Mouse (Mus musculus) midbrain, embryonic 14.5 days (tissue): Measurements from ENCODE around the gene Nek5. TPM values are rescaled to one million over a fixed set of nuclear protein-coding genes. Genes with fewer than 3 reads are reported as not detected.
A peak's percentile ranks its signal among the peaks of the same experiment; 100 is the strongest.

Source experiments
- ATAC-seq: fragments of 200-750 bp; cut with Nextera tagmentation; 2 replicates; pipeline ENCODE4 v1.8.0; 2017; ENCODE audit warnings: moderate number of reproducible peaks, moderate library complexity; ENCODE audit not compliant: low FRiP score, low TSS enrichment
- DNase-seq: peaks from one replicate; pipeline ENCODE4 v3.0.0-alpha.2; 2015
- H3K27ac ChIP-seq: fragments of 300-500 bp; sonication (generic); replicated peaks from 2 replicates; pipeline ENCODE4 v1.5.1; 2014; ENCODE audit warnings: mild to moderate bottlenecking, low read depth, low read length, moderate library complexity
- H3K27me3 ChIP-seq: fragments of 300-500 bp; sonication (generic); 2 replicates; pipeline ENCODE4 v1.6.1; 2014; ENCODE audit warnings: low read length, control low read depth, mixed read lengths; ENCODE audit not compliant: control insufficient read depth, insufficient read depth
- H3K36me3 ChIP-seq: fragments of 300-500 bp; sonication (generic); 2 replicates; pipeline ENCODE4 v1.6.1; 2014; ENCODE audit warnings: low read length, control low read depth; ENCODE audit not compliant: control insufficient read depth, insufficient read depth
- H3K4me1 ChIP-seq: fragments of 300-500 bp; sonication (generic); 2 replicates; pipeline ENCODE4 v1.6.1; 2014; ENCODE audit warnings: mild to moderate bottlenecking, antibody characterized with exemption, low read length, control low read depth; ENCODE audit not compliant: control insufficient read depth, insufficient read depth
- H3K4me2 ChIP-seq: fragments of 300-500 bp; sonication (generic); 2 replicates; pipeline ENCODE4 v1.6.1; 2014; ENCODE audit warnings: mild to moderate bottlenecking, low read length, moderate library complexity
- H3K4me3 ChIP-seq: fragments of 300-500 bp; sonication (generic); replicated peaks from 2 replicates; pipeline ENCODE4 v1.5.1; 2014; ENCODE audit warnings: low read depth, low read length
- H3K9ac ChIP-seq: fragments of 300-500 bp; sonication (generic); replicated peaks from 2 replicates; pipeline ENCODE4 v1.6.1; 2014; ENCODE audit warnings: mild to moderate bottlenecking, low read length, moderate library complexity
- H3K9me3 ChIP-seq: fragments of 300-500 bp; sonication (generic); 2 replicates; pipeline ENCODE4 v1.6.1; 2016; ENCODE audit warnings: low read length, control low read depth, mixed read lengths; ENCODE audit not compliant: control insufficient read depth
- WGBS: fragments of 180-500 bp; shearing (Covaris S2); extraction: QIAGEN DNeasy Blood & Tissue Kit; methylation state at CpG from one replicate; pipeline ENCODE4 v1.1.7; 2014; 5-methylcytosine and 5-hydroxymethylcytosine counted together
- polyA plus RNA-seq: library from polyadenylated mRNA; unstranded; fragments of >200 nt; fragmentation: Nextera tagmentation; extraction: Ambion mirVana; gene quantifications from 2 replicates; pipeline ENCODE4 v1.2.1, GENCODE M21; 2014

Gene Nek5
- polyA plus RNA-seq, 1 experiment from 2014 or later, result 0.28 TPM

DNA sequence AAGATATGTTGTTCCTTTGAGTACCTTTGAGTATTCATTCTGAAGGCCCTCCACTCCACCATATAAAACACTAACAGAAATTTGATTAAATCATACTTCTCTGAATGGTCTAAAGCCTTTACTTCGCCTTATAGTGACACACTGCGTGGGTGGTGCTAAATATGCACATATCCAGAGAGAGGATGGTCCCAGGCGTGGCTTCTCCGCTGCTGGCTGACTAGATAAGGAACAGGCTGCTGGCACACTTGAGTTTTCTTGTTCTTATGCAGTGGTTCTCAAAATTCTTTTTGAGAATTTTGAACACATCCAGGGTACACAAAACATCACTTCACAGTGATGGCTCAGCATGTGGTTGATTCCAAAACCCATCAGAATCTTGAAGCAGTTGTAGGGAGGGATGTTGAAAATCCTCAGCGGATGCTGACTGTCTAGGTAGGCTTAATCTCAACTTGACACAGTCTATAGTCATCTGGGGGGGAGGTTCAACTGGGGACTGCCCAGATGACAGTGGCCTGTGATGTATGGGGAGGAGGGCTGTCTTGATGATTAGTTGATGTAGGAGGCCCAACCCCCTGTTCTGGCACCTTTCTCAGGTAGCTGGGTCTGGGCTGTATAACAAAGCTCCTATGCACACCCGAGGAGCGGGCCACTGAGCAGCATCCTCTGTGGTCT is 9.4 kb upstream of the Nek5 start:
- peaks cover 12% of the 10 kb centered on the region; the same call in 1 of the 2 replicates for H3K36me3 ChIP-seq
- DNase-seq (no peak), ATAC-seq (no peak)
- H3K9me3 ChIP-seq, result no peaks in the 10 kb centered on the region
- no peak overlapping the region for H3K4me2 ChIP-seq
- H3K27me3 ChIP-seq, result no peaks in the 10 kb centered on the region
- H3K27ac ChIP-seq, result no peak overlapping the region
- no peaks in the 10 kb centered on the region for H3K4me1 ChIP-seq
- no peak overlapping the region for H3K9ac ChIP-seq
- 95% methylated on average over 7 of the region's 7 CpGs for WGBS
- H3K4me3 ChIP-seq, result no peak overlapping the region

DNA sequence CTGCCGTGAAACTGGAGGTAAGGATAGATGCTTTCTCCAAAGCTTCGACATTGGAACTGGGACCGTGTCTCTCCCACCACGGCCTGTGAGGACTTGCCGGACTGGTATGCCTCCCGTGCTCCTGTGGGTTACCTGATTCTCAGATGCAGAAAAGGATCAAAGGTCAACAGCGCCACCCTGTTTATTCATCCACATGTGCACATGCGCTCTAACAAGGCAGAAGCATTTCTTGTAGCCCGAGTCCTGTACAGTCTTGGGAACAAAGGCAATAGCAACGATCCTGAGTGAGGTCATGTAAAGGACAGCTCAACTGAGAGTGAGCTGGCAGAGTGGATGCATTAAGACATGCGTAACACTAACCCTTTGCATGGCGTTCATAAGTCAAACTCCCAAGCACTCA is 7.2 kb upstream of the Nek5 start:
- ATAC-seq (no peak), DNase-seq (no peak)
- WGBS, result 93% methylated on average over 12 of the region's 12 CpGs
- Histone ChIP-seq H3K27me3 (no peaks in the 10 kb centered on the region), H3K4me2 (no peak overlapping the region), H3K9me3 (no peaks in the 10 kb centered on the region), H3K36me3 (peaks cover 31% of the 10 kb centered on the region), H3K4me1 (no peaks in the 10 kb centered on the region), H3K27ac (no peak overlapping the region), H3K9ac (no peak overlapping the region), H3K4me3 (no peak overlapping the region)

DNA sequence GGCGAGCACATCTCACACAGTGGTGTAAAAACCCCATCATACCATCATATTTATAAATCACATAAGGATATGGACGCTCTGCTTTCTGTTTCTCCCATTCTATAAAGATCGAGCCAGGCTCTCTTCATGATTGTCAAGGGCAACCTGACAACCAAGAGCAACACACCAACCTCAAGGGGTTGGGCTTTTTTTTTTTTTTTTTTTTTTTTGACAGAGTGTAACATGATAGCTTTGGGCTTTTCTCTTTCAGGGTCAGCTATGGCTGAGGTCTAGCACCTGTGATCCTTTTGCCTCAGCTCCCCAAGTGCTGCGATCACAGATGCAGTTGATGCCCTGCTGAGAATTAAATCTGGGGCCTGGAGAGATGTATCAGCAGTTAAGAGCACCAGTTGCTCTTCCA is 17.8 kb downstream of the Nek5 start:
- Histone ChIP-seq H3K4me1 (no peaks in the 10 kb centered on the region), H3K4me2 (no peak overlapping the region), H3K27me3 (no peaks in the 10 kb centered on the region), H3K4me3 (no peak overlapping the region), H3K9ac (no peak overlapping the region), H3K27ac (no peak overlapping the region), H3K9me3 (no peaks in the 10 kb centered on the region), H3K36me3 (no peaks in the 10 kb centered on the region)
- DNase-seq (no peak), ATAC-seq (no peak)
- WGBS, result 84% methylated on average over 4 of the region's 4 CpGs

DNA sequence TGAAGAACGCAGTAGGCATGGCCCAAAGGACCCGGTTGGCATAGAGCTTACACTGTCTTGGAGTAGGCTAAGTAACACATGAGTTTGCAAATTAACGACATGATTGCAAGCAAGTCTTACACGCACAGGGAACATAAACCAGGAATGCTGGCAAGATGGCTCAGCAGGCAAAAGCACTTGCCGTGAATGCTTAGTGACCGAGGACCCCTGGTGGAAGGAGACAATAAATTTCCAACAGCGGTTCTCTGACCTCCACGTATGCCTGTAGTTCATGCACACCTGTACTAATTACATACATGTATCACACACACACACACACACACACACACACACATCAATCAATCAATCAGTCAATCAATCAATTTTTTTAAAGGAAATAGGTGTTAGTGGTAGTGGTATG is 33.3 kb downstream of the Nek5 start:
- DNase-seq, result peak; percentile 53
- Histone ChIP-seq H3K9ac (no peak overlapping the region), H3K4me3 (no peak overlapping the region), H3K27me3 (no peaks in the 10 kb centered on the region), H3K4me1 (no peaks in the 10 kb centered on the region), H3K9me3 (no peaks in the 10 kb centered on the region), H3K36me3 (no peaks in the 10 kb centered on the region), H3K4me2 (no peak overlapping the region), H3K27ac (no peak overlapping the region)
- 50% methylated on average over 8 of the region's 8 CpGs for WGBS
- ATAC-seq, result peak; percentile 17; the same call in 1 of the 2 replicates

- no peaks in the 10 kb centered on the region for H3K27me3 ChIP-seq
- H3K9me3 ChIP-seq, result no peaks in the 10 kb centered on the region
- no peak overlapping the region for H3K9ac ChIP-seq
- WGBS, result 94% methylated on average over 4 of the region's 4 CpGs
- DNase-seq (no peak), ATAC-seq (no peak)
- H3K4me2 ChIP-seq, result no peak overlapping the region
- no peaks in the 10 kb centered on the region for H3K36me3 ChIP-seq
- H3K27ac ChIP-seq, result no peak overlapping the region
- H3K4me1 ChIP-seq, result no peaks in the 10 kb centered on the region
- no peak overlapping the region for H3K4me3 ChIP-seq
Observed at GRCm38 (mm10) chr8:22089226-22089625, 35.6 kb downstream of the Nek5 start.

- Histone ChIP-seq H3K4me2 (no peak overlapping the region), H3K36me3 (no peaks in the 10 kb centered on the region), H3K27me3 (no peaks in the 10 kb centered on the region), H3K9me3 (no peaks in the 10 kb centered on the region), H3K27ac (no peak overlapping the region), H3K9ac (no peak overlapping the region), H3K4me1 (no peaks in the 10 kb centered on the region), H3K4me3 (no peak overlapping the region)
- 89% methylated on average over 9 of the region's 9 CpGs for WGBS
- DNase-seq (no peak), ATAC-seq (no peak)
Observed at GRCm38 (mm10) chr8:22079313-22080007, 45.4 kb downstream of the Nek5 start.

- H3K4me3 ChIP-seq, result peak overlapping the region; percentile 72
- H3K4me1 ChIP-seq, result peaks cover 3% of the 10 kb centered on the region; the same call in 1 of the 2 replicates
- no peaks in the 10 kb centered on the region for H3K27me3 ChIP-seq
- H3K9me3 ChIP-seq, result no peaks in the 10 kb centered on the region
- peaks cover 21% of the 10 kb centered on the region for H3K36me3 ChIP-seq
- H3K4me2 ChIP-seq, result peak overlapping the region; percentile 57
- no peak for ATAC-seq
- H3K27ac ChIP-seq, result no peak overlapping the region
- no peak overlapping the region for H3K9ac ChIP-seq
- WGBS, result 4% methylated on average over 3 of the region's 3 CpGs
- DNase-seq, result no peak
Observed at GRCm38 (mm10) chr8:22061126-22061525, 63.7 kb downstream of the Nek5 start.

DNA sequence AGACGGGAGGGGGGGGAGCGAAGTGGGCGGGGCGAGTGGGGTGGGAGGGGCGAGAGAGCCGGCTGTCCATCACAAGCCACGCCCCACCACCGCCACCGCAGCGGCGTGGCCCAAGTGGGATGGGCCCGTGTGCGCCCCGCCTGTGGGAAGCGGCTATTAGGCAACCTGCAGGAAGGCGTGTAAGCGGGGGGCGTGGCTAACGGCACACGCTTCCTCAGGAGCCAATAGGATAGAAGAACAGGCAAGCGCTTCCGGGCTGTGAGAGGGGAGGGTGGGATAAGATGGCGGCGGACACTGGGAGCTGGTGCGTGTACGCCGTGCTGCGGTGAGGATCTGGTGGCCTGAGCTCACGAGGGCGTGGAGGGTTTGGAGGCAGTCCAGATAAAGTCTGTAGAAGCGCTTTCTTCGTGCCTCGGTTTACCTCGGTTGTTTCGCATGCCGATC is 64.4 kb downstream of the Nek5 start, which contains the start of gene Alg11:
TSS of gene Alg11 (plus strand) at position 276 of the 444 bp plus-strand sequence.
- peak within 1 kb of the TSS; percentile 72 for H3K4me3 ChIP-seq
- DNase-seq, result peak; percentile 99
- H3K36me3 ChIP-seq, result peaks cover 14% of the 10 kb centered on the region
- H3K9me3 ChIP-seq, result no peaks in the 10 kb centered on the region
- H3K27ac ChIP-seq, result no peak within 1 kb of the TSS; the same call in 1 of the 2 replicates
- WGBS, result 0% methylated on average over 36 of the region's 36 CpGs
- H3K4me2 ChIP-seq, result peak within 1 kb of the TSS; percentile 85
- ATAC-seq, result peak; percentile 100
- no peaks in the 10 kb centered on the region for H3K27me3 ChIP-seq
- peaks cover 3% of the 10 kb centered on the region; the same call in 1 of the 2 replicates for H3K4me1 ChIP-seq
- peak within 1 kb of the TSS; percentile 62 for H3K9ac ChIP-seq
